Mouse (Mus musculus): Measurements from ENCODE around the gene Faf2. TPM values are rescaled to one million over a fixed set of nuclear protein-coding genes. Genes with fewer than 3 reads are reported as not detected.

The Faf2 gene
- total RNA-seq (2015; ENCODE audit: low replicate concordance) (14.6 and 35.7 TPM in 2 replicates), total RNA-seq (2017; ENCODE audit: low replicate concordance) (15.3 and 18.4 TPM in 2 replicates)

DNA sequence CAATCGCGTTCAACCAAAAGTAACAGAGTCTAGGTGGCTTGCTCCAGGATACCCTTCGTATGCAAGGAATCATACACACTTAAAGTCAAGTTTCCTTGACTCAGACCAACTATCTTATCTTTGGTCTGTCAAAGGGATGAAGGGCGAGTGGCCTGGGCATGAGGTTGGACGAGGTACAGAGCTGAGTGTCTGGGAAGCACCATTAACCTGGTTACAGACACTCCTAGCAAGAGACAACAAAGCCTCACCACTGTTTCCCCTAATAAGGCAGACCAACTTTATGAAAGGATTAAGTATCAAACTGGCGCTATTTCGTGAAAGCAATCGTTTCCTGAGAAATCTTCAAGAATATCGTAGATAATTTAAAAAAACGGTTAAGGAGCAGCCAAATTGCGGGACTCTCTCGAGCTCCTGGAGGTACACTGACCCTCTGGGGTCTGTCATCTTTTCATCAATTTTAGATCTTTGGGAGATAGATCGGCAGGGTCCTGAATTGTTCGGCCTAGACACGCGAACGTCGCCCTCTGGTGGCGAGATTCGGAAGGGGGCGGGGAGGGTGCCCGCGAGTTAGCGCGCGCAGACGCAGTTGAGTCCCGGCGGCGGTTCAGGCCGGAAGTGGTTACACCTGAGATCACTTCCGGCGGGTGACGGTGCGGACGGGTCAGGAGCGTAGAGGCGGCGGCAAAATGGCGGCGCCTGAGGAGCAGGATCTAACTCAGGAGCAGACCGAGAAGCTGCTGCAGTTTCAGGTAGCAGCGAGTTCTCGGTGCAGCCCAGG, at the start of gene Faf2:
TSS of gene Faf2 (plus strand) at position 630 of the 778 bp plus-strand sequence.
- peak; percentile 98 for ATAC-seq (replicated peaks; ENCODE audit: low FRiP score, poor library complexity, severe bottlenecking)

GRCm38 (mm10) chr13:54572621-54573020, 49.0 kb upstream of the Faf2 start:
- no peak for ATAC-seq (replicated peaks; ENCODE audit: low FRiP score, poor library complexity, severe bottlenecking)

- no peak for ATAC-seq (replicated peaks; ENCODE audit: low FRiP score, poor library complexity, severe bottlenecking)
These were observed 46.6 kb upstream of the Faf2 start, which contains the start of gene Arl10 for GRCm38 (mm10) chr13:54574854-54575481. TSS of gene Arl10 (plus strand) at chr13:54575015.

DNA sequence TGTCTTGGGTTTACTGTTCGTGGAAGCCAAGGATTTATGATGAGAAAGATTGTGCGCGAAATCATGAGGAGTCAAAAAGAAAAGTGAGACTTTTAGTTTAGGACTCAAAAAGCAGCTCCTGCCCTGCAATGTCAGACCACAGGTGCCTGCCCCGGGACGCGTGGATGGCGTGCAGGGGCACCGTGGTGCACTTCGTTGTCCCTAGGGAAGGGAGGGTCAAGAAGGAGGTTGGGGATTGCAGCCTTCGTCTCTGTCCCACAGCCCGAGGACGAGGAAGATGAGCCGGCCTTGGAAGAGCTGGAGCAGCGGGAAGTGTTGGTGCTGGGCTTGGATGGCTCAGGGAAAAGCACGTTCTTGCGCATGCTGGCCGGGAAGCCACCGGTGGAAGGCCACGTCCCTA, 46.1 kb upstream of the Faf2 start:
- no peak for ATAC-seq (replicated peaks; ENCODE audit: low FRiP score, poor library complexity, severe bottlenecking)

- ATAC-seq (replicated peaks; ENCODE audit: low FRiP score, poor library complexity, severe bottlenecking): no peak
These were observed 43.7 kb upstream of the Faf2 start for GRCm38 (mm10) chr13:54577652-54578507.

DNA sequence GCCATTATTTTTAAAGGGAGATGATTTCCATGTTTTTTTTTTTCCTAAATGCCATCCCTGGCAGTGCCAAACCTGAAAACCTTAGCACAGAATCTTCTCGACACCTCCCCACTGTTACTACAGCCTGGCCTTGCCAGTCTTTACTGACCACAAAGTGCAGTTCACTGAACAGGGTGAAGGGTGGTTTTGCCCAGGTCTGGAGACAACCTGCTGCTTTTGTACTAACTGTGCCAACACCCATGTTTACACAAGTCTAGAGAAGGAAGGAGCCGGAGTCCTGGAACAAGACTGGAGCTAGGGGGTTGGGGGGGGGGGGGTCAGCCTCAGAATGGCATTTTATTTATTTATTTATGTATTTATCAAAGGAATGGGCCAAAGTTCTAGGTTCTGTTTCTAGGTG, 40.2 kb upstream of the Faf2 start:
- ATAC-seq (replicated peaks; ENCODE audit: low FRiP score, poor library complexity, severe bottlenecking): no peak

DNA sequence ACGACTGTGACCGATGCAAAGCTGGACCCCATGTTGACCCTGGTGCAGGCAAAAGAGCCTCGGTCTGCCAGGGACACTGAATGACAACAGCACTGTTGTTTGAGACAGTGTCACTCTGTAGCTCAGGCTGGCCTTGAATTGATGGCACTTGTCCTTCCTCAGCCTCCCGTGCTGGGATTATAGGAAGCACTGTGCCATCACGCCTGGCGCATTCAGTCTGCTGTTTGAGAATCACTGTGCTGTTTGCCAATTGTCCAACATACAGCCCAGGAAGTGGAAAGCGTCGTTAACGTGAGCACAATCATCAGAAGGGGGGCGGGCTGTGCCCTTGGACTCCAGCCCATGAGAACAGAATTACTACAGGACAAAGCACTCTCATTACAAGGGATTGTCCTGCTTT, 39.5 kb upstream of the Faf2 start:
- ATAC-seq (replicated peaks; ENCODE audit: low FRiP score, poor library complexity, severe bottlenecking): no peak

- ATAC-seq (replicated peaks; ENCODE audit: low FRiP score, poor library complexity, severe bottlenecking): no peak
These were observed 38.7 kb upstream of the Faf2 start for GRCm38 (mm10) chr13:54582860-54583259.

- ATAC-seq (replicated peaks; ENCODE audit: low FRiP score, poor library complexity, severe bottlenecking): no peak
These were observed 35.8 kb upstream of the Faf2 start for GRCm38 (mm10) chr13:54585831-54586230.

GRCm38 (mm10) chr13:54589414-54589995, 32.1 kb upstream of the Faf2 start:
- peak; percentile 29 for ATAC-seq (replicated peaks; ENCODE audit: low FRiP score, poor library complexity, severe bottlenecking)

DNA sequence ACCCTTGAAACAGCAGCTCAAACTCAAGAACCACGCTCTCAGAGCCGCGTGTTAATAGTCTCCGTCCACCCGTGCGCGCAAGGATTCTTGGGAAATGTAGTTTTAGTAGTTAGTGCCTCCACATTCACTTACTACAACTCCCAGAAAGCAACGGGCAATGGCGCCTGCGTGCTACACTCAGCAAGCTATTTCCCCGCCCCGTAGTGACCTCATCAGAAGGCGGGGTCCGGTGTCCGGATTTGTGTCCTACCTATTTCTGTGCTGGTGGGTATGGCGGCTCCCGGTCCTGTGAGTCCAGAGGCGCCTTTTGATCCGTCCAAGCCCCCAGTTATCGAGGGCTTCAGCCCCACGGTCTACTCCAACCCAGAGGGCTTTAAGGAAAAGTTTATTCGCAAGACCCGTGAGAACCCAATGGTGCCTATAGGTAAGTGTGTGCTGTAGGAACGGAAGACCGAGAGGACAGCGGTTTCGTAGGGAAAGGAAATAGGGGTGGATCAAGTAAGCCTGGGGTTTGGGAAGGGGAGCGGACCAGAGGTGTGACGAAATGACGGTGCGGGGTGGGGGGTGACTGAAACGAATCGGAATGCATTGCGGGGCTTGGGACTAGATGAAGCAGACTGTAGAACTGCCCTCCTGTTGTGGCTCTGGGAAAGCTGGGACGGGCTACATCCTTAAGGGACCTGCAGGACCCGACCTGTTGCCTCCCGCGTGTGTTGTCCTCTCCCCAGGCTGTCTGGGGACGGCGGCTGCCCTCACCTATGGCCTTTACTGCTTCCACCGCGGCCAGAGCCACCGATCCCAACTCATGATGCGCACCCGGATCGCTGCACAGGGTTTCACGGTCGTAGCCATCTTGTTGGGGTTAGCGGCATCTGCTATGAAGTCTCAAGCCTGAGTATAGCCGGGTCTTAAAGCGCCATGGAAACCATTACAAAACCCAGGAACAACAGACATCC, 31.3 kb upstream of the Faf2 start, which contains the start of the genes Nop16 and Higd2a:
TSS of gene Nop16 (minus strand) at position 95 of the 956 bp plus-strand sequence.
TSS of gene Higd2a (plus strand) at position 212 of the 956 bp plus-strand sequence.
- peak; percentile 96 for ATAC-seq (replicated peaks; ENCODE audit: low FRiP score, poor library complexity, severe bottlenecking)

DNA sequence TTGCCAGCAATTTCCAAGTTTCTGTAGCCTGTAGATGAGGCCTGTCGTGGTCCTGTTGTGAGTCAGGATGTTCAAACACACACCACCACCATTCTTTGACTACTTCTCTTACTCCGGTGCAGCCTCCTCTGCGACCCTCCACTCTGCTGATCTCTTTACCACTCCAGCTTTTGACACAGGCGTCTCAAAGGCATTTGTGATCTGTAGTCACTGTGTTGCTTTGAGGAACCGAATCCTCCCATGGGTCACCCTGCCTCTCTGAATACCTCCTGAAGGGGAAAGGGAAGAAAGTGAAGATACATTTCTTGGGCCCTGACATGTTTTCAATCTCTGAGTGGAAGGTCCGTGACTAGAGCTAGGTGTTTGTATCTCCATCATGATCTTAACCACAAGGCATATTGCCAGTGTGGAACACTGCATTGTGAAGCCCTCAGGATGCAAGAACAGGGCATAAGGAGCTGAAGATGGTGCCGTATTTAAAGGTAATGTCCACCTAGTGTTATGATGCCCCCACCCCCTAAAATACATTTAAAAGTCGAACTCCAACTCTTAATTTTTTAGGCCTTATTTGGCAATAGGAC, 29.7 kb upstream of the Faf2 start:
- ATAC-seq (replicated peaks; ENCODE audit: low FRiP score, poor library complexity, severe bottlenecking): no peak

DNA sequence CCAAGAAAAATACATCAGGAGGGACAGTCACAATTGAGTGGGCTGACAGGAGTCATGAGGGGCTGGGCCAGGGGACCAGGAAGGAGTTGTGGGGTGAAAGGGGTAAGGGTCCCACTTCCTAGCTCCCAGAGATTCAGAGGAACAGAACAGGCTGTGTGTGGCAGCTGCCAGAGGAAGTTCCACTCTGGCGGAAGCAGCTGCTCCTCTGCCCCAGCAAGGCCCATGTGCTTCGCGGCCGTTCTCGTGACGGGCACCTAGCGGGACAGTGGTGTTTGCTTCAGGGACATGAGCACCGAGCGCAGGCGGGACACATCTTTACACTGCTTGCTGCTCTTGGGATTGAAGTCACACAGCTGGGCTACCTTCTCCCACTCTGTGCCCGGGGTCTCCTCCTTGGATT, 28.0 kb upstream of the Faf2 start:
- ATAC-seq (replicated peaks; ENCODE audit: low FRiP score, poor library complexity, severe bottlenecking): no peak

GRCm38 (mm10) chr13:54596107-54596690, 25.4 kb upstream of the Faf2 start:
- no peak for ATAC-seq (replicated peaks; ENCODE audit: low FRiP score, poor library complexity, severe bottlenecking)

- no peak for ATAC-seq (replicated peaks; ENCODE audit: low FRiP score, poor library complexity, severe bottlenecking)
These were observed 24.7 kb upstream of the Faf2 start for GRCm38 (mm10) chr13:54596870-54597269.

DNA sequence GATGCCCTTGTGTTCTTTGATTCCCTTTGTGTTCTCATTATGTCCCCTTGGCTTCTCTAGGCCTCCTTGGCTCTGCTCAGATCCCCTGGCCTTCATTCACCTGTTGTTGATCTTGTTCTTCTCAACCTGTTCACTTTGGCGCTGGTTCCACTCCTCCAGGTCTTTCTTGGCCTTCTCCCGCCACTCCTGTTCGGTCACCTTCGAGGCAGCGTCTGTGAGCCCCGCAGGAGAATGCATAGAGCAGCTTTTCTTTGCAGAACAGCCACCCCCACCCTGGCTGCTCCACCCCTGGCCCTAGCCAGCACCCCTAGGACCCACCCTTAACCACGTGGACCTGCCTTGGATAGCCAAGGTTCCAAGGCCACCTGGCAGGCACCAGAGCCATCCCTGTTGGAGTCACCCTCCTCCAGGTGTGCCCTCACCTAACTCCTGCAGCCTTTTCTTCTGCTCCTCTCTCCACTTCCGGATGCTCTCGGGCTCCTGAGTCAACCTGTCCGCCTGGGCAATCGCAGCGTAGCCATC, 22.9 kb upstream of the Faf2 start:
- no peak for ATAC-seq (replicated peaks; ENCODE audit: low FRiP score, poor library complexity, severe bottlenecking)

GRCm38 (mm10) chr13:54602639-54603111, 18.9 kb upstream of the Faf2 start:
- no peak for ATAC-seq (replicated peaks; ENCODE audit: low FRiP score, poor library complexity, severe bottlenecking)

GRCm38 (mm10) chr13:54603501-54603900, 18.1 kb upstream of the Faf2 start:
- no peak for ATAC-seq (replicated peaks; ENCODE audit: low FRiP score, poor library complexity, severe bottlenecking)

All from erythroblast, adult 5-6 weeks (primary cell).